Mouse (Mus musculus) T-helper 1 cell (primary cell): ENCODE measurements at regions not wholly inside any gene's neighbourhood (a gene's known extent, or its start where the extent isn't known, plus 50 kb on each side); places are given as distances from the start of the nearest gene placed in this dataset.

Experiments
- in situ Hi-C: fragments of 300-600 bp; cut with MboI, MseI; formaldehyde crosslinking; loops from one replicate; pipeline ENCODE4 v1.15.1; 2025; ENCODE audit warnings: high pct_unique_total_duplicates

DNA sequence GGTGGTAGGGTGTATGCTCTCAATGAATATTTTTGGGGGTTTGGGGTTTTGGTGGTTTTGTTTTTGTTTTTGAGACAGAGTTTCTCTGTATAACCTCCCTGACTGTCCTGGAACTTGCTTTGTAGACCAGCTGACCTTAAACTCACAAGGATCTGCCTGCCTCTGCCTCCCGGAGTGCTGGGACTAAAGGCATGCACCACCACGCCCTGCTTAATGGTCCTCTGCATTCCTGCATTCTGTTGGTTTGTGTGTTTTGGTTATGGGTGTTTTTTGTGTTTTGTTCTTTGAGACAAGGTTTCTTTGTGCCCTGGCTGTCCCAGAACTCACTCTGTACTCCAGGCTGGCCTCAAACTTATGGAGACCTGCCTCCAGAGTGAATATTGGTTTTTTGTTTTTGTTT lies 143.6 kb upstream of the Cited2 start:
- in situ Hi-C loops, result no loop called here

DNA sequence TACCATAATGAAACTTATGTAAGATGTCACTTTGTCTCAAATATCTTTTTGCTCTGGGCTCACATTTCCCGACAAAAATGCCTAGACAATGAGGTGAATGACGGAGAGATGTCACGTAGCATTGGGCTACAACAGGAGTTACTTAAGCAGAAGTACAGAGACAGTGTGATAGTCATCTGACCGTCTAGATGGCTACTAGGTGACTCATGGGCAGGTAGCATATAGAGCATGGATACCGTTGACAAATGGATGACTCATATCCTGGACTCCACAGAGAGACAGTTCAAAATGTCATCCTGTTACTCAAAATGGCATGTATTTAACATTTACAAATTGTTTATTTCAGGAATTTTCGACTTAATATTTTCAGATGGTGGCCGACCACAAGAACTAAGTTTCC lies 138.2 kb upstream of the Cited2 start:
- in situ Hi-C loops, result no loop called here

DNA sequence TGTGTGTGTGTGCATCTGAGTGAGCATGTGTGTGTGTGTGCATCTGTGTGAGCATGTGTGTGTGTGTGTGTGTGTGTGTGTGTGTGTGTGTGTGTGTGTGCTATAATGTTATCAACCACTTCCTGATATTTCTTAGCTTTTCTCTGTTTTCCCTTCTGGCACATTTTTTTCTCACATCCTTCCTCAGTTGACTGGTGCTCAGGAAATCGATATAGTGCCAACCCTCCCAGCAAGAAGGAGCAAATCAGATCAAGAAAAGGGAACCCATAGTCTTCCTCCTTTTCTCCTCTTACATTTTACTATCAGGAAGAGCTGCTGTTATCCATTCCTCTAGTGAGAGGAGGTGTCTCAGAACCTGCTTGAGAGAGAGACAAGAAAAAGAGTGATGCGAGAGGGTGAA lies 136.1 kb upstream of the Cited2 start:
- in situ Hi-C loops, result no loop called here

DNA sequence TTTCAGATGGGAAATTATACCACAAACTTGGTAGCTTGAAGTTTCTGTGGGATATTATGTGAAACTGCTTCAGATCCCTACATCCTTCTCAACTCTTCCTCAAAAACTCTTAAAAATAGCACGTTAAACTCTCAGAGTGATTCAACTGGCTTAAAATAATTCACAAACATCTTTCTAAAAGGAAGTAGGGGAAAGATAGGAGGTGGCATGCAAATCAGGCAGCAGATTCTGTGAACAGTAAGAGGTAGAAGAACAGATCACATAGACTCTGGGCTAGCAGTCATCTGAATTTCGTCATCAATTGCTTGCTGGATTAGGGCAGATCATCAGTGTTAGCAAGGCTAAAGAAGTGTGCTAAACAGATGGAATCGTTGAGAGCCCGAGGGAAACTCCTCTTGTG lies 133.9 kb upstream of the Cited2 start:
- in situ Hi-C loops, result no loop called here

DNA sequence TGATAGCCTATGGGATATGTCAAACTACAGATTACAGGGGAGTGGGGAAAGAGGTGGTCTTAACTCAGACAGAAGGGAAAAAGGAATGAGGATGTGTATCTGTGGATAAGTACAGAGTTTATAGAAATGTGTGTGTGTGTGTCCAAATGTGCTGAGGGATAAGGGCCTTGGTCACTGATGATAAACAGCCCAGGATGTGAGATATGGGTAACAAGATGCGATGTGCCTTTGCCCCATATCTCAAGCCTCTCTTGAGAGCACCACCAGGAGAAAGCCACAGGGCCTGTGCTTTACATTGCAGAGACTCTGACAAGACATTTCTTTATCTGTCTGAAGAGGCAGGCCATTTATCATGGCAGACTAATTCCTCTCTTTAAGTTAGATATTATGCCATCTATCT lies 132.8 kb upstream of the Cited2 start:
- in situ Hi-C loops, result no loop called here

DNA sequence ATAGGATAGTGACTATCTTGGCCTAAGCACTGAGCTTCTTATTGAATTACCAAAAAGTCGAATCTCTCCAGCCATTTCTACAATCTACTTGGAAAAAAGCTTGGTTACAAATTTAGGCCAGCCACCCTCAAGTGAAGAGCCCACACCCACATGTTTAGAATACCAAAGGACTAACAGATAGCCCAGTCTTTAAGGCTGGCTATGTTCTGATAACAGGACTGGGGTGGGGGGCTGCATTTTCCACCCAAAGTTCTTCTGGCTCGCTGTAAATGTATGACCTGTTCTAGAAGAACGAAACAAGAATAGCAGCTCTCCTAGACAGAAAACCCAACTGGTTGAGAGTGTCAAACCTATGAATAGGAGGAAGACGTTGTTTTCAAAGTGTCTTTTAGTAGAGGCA lies 130.6 kb upstream of the Cited2 start:
- in situ Hi-C loops, result no loop called here

DNA sequence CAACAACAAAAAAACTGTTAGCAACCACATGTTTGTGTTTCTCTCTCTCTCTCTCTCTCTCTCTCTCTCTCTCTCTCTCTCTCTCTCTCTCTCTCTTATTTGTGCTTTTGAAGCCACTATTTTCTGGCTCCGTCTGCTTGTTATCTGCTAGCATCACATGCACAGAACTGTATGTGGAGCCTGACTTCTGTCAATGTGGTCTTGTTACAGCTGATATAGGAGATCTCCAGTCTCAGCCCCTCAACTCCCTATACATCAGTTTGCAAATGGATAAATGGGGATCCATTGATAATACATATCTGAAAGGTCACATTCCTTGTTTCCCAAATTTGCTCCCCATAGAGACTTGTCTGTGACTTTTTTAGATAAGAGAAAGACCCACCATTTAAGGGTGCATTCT lies 126.9 kb upstream of the Cited2 start:
- in situ Hi-C loops, result no loop called here

DNA sequence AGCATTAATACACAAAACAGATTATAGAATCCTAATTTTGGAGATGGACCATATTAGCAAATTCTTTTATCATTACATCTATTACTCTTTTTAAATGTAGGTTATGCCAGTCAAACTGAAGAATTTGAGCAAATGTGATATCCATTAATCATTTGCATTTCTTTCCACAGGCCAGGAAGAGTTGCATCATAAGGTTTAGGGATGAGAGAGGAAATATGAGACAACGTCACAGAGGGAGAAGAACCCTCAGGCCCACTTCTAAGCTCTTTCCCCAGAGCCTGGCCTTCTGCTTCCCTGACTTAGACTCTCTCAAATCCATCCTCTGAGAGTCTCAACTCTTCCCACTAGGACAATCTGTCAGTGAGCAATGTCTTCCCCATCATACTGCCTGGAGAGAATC lies 126.3 kb upstream of the Cited2 start:
- in situ Hi-C loops, result no loop called here

DNA sequence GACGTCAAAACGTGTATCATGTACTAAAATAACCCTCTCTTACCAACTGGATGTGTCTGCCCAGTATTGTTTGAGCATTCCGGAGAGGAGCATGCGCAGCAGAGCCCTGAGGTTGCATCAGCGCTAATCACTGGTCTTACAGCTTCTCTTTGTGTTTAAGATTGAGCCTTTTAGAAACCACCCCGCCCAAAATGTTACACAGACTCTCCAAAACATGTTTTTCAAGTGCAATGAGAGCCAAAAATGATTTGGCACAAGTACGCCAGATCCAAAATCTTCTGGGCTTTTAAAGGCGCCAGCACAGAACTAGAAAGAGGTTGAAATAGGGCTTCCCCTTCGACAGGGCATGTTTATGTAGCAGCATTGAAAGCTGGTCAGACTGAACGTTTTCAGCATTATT lies 123.8 kb upstream of the Cited2 start:
- in situ Hi-C loops, result no loop called here

DNA sequence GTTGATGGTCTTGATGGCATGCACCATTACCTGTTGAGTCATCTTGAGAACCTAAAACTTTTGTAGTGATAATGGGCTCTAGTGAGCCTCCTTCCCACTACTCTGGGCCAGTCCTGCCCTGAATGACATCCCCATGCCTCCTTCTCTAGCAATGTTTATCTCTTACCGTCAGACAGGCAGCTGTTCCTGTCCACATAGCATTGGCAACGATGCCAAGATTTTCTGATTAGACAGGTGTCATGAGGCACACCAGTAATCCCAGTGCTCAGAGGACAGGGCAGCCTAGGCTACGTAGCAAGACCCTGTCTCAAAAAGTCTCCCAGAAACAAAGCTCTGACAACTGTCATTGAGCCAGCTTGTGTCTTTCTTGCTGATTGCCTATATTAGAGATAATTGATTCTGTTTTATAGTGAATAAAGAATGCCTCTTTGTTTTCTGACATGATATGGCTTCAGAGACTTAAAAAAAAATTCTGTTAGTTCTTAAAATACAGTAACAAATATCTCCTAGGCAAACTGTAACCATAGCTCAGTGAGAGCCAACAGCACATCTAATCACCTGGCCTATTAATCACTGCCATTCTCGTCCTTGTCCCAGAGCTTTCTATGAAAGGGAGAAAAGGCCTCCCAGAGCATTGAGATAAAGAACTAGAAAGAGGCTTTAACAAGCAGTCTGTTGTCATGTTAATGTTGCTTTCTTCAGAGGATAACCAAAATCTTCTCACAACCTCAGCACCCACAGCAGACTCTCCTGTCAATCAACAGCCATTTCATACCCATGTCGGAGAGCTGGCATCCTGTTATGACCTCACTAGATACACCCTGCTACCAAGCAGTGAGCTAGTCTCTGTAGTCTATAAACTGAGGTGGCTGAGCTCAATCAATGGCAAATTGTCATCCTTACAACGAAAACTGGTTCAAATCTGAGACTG lies 122.9 kb upstream of the Cited2 start:
- in situ Hi-C loops, result no loop called here

DNA sequence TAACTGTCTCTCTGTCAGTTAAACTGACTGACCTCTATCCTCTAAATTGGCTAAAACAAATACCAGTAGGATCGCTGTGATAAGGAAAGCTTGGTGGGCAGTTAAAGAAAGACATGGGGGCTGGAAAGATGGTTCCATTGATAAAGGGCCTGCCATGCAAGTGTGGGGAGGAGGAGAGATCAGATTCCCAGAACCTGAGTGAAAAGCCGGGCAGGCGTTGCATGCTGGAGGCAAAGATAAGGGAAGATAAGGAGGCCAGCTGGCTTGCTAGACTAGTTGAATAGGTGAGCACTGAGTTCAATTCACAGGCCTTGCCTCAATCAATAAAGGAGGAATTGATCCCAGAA lies 122.3 kb upstream of the Cited2 start:
- in situ Hi-C loops, result no loop called here

DNA sequence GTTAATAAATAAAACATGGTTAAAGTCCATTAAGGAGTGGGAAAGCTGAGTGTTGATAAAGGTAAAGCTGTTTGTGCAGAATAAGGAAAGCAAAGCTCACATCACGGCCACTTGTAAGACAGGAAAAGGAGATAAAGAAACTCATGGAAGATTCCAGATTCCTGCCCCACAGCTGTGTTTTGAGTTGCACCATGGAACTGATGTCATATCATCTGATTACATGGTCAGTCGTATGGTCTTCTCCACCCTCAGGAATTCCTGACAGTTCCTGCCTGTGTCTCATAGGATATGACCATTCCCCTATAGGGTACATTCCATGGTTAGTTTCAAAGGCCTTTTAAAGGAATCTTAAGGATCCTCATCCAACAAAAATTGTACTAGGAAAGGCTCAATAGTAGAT lies 120.6 kb upstream of the Cited2 start:
- in situ Hi-C loops, result no loop called here

DNA sequence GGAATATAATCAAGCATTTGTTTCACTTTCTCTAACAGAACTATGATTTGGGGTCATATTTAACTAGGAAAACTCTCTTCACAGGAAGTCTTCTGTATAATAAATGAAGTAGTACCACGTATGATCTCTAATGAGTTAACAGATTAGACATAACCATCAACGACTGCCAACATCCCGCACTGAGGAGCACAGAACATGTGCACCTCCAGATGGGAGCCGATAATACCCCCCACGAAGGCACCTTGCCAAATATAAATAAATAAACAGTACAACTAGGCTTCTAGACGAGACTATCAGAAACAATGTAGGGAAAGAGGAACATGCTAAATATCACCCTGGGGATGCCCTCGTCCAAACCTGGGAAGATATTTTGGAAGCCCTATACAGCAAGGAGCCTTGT lies 114.8 kb upstream of the Cited2 start:
- in situ Hi-C loops, result no loop called here

DNA sequence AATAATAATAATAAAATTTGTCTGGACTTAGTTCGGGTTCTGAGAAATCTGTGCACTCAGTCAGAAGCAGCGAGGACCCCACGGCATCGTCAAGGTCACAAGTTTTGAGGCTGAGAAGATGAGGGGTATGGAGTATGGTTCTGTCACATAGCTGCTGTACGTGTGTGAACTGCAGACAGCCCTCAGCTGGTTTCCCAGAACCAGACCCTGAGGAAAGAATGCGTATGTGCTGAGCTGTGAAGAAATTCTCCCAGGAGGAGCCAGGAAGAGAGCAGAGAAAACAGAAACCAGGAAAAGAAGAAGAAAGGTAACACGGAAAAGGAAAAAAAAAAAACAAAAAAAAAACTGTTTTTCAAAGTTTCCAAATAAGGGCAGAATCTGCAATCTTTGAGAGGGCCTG lies 112.4 kb upstream of the Cited2 start:
- in situ Hi-C loops, result no loop called here

DNA sequence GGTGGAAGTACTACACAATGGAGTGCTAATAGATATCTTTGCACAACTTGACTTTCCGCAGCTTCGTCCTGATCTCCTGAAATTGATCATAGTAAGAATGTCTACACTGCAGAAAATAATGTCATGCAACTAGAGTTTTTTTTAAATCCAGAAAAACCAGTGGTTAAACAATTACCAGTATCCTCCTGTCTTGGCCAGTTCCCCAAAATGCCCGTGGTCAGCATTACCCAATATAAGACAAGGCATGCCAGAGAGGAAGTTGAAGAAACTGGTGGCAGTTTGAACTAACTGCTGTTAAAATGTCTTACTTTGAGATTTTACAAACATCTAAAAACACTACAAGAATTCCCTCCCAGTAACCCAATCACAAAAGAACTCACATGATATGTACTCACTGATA lies 109.7 kb upstream of the Cited2 start:
- in situ Hi-C loops, result no loop called here

DNA sequence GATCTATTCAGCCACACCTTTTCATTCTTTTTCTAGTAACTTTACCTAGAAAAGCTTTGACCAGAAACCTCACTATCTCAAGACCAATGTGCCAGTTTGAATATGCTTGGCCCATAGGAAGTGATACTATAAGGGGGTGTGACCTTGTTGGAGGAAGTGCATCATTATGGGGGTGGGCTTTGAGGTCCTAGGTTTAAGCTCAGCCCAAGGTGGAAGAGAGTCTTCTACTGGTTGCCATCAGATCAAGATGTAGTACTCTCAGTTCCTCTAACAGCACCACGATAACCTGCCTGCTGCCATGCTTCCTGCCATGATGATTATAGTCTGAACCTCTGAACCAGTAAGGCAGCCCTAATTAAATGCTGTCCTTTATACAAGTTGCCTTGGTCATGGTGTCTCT lies 105.0 kb upstream of the Cited2 start:
- in situ Hi-C loops, result no loop called here

DNA sequence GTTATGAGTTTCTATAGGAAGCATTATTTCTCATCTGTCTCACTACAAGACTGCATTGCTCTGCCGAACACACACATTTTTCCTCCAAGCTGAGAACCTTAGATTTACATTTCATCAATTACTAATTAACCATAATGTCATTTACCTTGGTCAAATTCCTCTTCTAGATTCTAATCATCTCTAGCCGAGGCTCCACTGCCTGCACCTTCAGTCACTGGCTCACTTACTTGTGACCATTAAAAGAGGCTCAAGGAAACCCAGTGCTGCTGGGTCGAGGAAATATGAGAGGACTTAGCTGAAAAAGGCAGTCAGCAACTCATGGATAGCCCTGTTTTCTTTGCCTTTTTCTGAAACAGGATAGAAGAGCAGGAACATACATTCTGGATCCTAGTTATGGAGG lies 103.4 kb upstream of the Cited2 start:
- in situ Hi-C loops, result no loop called here

DNA sequence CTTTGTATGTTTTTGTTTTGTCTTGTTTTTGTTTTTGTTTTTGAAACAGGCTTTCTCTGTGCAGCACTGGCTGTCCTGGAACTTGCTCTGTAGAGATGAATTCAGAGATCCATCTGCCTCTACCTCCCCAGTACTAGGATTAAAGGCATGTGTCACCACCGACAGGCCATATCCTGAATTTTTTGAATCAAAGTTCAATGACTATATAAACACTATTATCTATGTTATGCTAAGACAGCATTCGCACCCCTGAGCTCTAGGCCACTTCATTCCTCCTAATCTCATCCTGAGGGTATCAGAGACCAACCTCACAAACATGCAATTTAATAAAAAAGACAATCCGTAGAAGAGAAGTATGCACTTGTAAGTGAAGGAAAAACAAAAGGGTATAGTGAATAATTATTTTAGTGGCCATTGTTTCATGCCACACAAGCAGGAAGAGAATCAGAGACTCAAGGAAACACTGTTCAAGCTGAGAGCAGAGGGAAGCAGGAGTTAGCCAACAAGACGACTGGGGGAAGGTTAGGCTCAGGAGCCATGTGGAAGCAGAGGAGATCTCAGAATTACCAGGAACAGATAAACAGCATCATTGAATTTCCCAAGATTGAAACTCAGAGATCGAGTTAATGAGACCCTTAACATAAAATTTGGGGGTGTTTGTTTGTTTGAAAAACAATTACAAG lies 101.2 kb upstream of the Cited2 start:
- in situ Hi-C loops, result no loop called here

DNA sequence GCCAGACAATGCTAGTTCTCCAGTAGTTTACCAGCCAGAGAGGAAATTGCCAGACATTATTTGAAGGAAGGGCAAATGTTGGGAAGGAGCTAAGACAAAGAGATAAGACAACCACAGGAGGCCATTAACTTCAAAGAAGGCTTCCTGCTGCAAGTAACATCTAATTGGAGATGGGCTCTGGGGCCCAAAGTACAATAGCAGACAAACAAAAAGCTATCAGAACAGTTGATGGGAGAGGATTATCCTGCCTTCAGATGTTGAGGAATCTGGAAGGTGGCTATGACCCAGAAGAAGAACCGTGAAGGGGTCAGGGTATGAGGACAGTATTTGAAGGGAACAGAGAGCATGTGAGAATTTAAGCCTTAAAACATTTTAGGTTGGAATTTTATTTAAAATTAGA lies 100.2 kb upstream of the Cited2 start:
- in situ Hi-C loops, result no loop called here

DNA sequence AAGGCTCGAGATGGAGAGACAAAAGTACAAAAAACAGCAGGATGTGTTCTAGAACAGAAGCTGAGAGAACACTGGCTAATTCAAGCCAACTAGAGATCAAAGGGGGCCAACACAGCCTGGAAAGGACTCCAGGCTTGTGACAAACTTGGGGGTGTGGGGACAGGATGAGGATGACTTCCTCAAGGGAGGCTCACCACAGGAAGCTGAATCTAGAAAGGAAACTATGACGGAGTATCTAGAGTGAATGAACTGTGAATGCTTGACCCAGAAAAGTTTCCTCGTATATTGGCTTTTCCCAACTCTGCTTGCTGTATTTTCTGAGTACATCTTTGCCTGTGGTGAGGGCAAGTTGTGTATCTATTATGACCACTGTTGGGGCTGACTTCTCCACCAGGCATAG lies 93.3 kb upstream of the Cited2 start:
- in situ Hi-C loops, result no loop called here

DNA sequence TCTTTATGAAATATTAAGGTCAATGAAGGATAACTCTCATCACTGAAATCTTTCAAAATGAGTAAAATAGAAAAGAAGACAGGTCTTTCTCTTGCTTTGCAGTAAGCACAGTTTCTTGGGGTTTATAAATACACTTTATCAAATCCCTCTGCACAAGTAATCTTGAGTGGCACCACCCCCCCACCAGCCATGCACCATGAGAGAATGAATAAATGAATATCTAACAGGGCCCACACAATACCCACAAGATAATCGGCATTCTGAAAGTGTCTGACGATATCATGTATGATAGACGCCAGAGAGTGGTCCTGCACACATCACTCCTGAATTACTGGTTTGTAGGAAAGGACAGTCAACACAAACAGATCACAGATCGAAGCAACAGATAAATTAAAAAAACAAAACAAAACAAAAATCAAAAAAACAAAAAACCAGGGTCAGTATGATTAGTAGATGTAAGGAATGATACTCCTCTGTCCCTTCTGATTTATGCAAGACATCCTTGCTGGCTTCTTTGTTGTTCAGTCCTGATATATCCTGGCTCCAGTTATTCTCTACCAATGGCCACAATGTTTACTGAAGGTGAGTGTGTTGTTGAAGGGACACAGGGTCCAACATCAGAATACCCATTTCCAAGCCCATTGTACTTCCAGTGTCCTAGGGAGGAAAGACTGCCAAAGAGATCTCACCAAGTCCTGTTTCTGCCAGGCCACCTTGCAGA lies 92.0 kb upstream of the Cited2 start:
- in situ Hi-C loops, result no loop called here

DNA sequence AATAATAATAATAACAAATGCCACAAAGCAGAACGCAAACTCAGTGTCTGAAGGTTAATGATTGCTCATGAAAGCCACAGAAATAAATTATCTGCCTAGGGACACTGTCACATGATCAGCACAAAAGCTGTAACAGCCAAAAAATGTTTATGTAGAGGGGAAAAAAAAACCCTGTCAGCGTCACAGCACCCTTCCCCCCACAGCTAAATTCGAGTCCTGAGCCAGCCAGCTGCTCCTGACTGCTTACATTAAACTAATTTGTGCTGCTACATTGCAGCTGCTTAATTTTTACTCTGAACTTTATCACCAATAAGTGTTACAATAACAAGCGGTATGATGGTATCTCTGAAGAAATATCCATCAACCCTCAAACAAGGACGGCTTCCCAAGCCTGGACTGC lies 91.2 kb upstream of the Cited2 start:
- in situ Hi-C loops, result no loop called here
